Mouse (Mus musculus): Measurements from ENCODE around the gene Sorcs2.

- TF ChIP-seq POLR2A (IDR thresholded peaks at IDR 0.05; ENCODE audit: extremely low read depth, insufficient read depth, low read length) (no peak), CTCF (IDR thresholded peaks at IDR 0.05; ENCODE audit: low read depth, low read length) (no peak)
These were observed 424.1 kb downstream of the Sorcs2 start for GRCm38 (mm10) chr5:35973800-35974199.

All from liver, adult 2 months (tissue).